Mouse (Mus musculus) forebrain, embryonic 16.5 days (tissue): ENCODE data around the gene Riok1. TPM values are rescaled to one million over a fixed set of nuclear protein-coding genes. Genes with fewer than 3 reads are reported as not detected.

ENCODE experiments used
- ATAC-seq: fragments of 200-750 bp; cut with Nextera tagmentation; 2 replicates; pipeline ENCODE4 v1.8.0; 2017; ENCODE audit warnings: mild to moderate bottlenecking, moderate library complexity
- H3K27ac ChIP-seq: fragments of 300-500 bp; sonication (generic); 2 replicates; pipeline ENCODE4 v1.5.1; 2014; ENCODE audit warnings: low read length, control low read depth
- H3K27me3 ChIP-seq: fragments of 300-500 bp; sonication (generic); replicated peaks from 2 replicates; pipeline ENCODE4 v1.6.1; 2014; ENCODE audit warnings: low read length; ENCODE audit not compliant: control insufficient read depth, insufficient read depth
- H3K36me3 ChIP-seq: fragments of 300-500 bp; sonication (generic); 2 replicates; pipeline ENCODE4 v1.6.1; 2014; ENCODE audit not compliant: control insufficient read depth, insufficient read depth
- H3K4me1 ChIP-seq: fragments of 300-500 bp; sonication (generic); replicated peaks from 2 replicates; pipeline ENCODE4 v1.6.1; 2014; ENCODE audit warnings: low read length; ENCODE audit not compliant: control insufficient read depth, insufficient read depth
- H3K4me2 ChIP-seq: fragments of 300-500 bp; sonication (generic); 2 replicates; pipeline ENCODE4 v1.6.1; 2014; ENCODE audit warnings: mild to moderate bottlenecking, low read length, control low read depth
- H3K4me3 ChIP-seq: fragments of 300-500 bp; sonication (generic); replicated peaks from 2 replicates; pipeline ENCODE4 v1.5.1; 2014; ENCODE audit warnings: mild to moderate bottlenecking, low read length, control low read depth
- H3K9ac ChIP-seq: fragments of 300-500 bp; sonication (generic); replicated peaks from 2 replicates; pipeline ENCODE4 v1.6.1; 2014; ENCODE audit warnings: low read depth, low read length, control low read depth
- H3K9me3 ChIP-seq: fragments of 300-500 bp; sonication (generic); 2 replicates; pipeline ENCODE4 v1.6.1; 2016; ENCODE audit warnings: low read length; ENCODE audit not compliant: control insufficient read depth
- WGBS: fragments of 180-500 bp; shearing (Covaris S2); extraction: QIAGEN DNeasy Blood & Tissue Kit; methylation state at CpG from one replicate; pipeline ENCODE4 v1.1.7; 2014; 5-methylcytosine and 5-hydroxymethylcytosine counted together
- microRNA-seq: library from miRNA; unstranded; fragments of <30 nt; microRNA quantifications from one replicate; pipeline ENCODE4, GENCODE M21; 2017
- polyA plus RNA-seq: library from polyadenylated mRNA; unstranded; fragments of >200 nt; fragmentation: Nextera tagmentation; extraction: Ambion mirVana; gene quantifications from 2 replicates; pipeline ENCODE4 v1.2.1, GENCODE M21; 2015

The Riok1 gene
- polyA plus RNA-seq, 1 experiment from 2014 or later = 60.5 TPM

DNA sequence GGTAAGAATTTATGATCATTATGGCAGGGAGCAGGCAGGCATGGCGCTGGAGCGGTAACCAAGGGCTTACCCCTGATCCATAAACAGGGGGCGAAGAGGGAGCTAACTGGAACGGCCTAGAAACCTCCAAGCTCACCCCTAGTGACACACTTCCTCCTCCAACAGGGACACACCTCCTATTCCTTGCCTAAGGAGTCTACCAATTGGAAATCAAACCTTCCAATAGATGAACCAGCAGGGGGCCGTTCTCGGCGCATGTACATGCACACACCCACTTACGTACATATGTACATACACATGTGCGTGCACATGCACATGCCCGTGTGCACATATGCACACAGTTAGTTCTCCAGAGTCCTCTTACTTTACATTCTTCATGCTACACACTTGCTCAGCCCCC lies 67.7 kb downstream of the Riok1 start:
- H3K27ac ChIP-seq = no peak overlapping the region
- H3K36me3 ChIP-seq = no peaks in the 10 kb centered on the region
- 94% methylated on average over 10 of the region's 10 CpGs for WGBS

DNA sequence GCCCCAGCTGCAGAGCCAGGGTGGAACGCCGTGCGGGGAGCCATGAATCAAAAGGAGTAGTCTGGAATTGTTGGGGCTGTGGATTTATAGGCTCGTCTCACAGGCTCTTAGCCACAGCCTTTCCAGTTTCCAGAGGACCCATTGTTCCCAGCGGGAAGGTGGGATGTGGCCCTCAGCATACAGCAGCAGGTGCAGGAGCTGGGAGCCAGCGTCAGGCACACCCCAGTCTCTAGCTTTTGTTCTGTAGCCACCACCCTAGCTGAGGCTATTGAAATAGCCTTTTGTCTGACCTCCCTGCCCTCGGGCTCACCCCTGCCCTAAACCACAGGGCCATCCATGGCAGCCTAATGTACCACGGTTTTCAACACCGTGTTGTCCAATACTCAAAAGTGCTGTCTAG lies 72.3 kb downstream of the Riok1 start:
- Histone ChIP-seq H3K4me3 (no peak overlapping the region), H3K9me3 (no peaks in the 10 kb centered on the region), H3K4me2 (no peak overlapping the region), H3K27ac (no peak overlapping the region), H3K27me3 (no peaks in the 10 kb centered on the region), H3K9ac (no peak overlapping the region), H3K4me1 (no peaks in the 10 kb centered on the region), H3K36me3 (no peaks in the 10 kb centered on the region)
- ATAC-seq = no peak
- 74% methylated on average over 9 of the region's 9 CpGs for WGBS

More for the DNA sequence above, 67.7 kb downstream of the Riok1 start:
- H3K4me3 ChIP-seq = no peak overlapping the region
- no peaks in the 10 kb centered on the region for H3K9me3 ChIP-seq
- no peak overlapping the region for H3K9ac ChIP-seq
- no peaks in the 10 kb centered on the region for H3K4me1 ChIP-seq
- ATAC-seq = no peak
- no peaks in the 10 kb centered on the region for H3K27me3 ChIP-seq
- H3K4me2 ChIP-seq = no peak overlapping the region

Small RNA genes lying within 50 kb of the gene (microRNA-seq; reads per million reads assigned to microRNA genes)
- not detected for gene Gm27387

Other genes starting within 250 kb of the Riok1 start
- 74.0 and 90.4 TPM in 2 replicates for gene Ssr1, start 42.8 kb upstream of the Riok1 start, polyA plus RNA-seq
- gene Cage1, start 74 bp downstream of the Riok1 start, polyA plus RNA-seq = 1.5 and 2.0 TPM in 2 replicates
- gene Dsp, start 114.3 kb downstream of the Riok1 start, polyA plus RNA-seq = 0.29 and 0.52 TPM in 2 replicates
- 28.7 and 29.5 TPM in 2 replicates for gene Snrnp48, start 167.9 kb downstream of the Riok1 start, polyA plus RNA-seq